Mouse (Mus musculus) heart, embryonic 12.5 days (tissue): ENCODE measurements around the gene Crls1. TPM values are rescaled to one million over a fixed set of nuclear protein-coding genes. Genes with fewer than 3 reads are reported as not detected.

Experiments used
- ATAC-seq: fragments of 200-750 bp; cut with Nextera tagmentation; 2 replicates; pipeline ENCODE4 v1.8.0; 2017; ENCODE audit warnings: moderate TSS enrichment, moderate library complexity; ENCODE audit not compliant: insufficient number of reproducible peaks, low FRiP score
- H3K27ac ChIP-seq: fragments of 300-500 bp; sonication (generic); 2 replicates; pipeline ENCODE4 v1.5.1; 2016; ENCODE audit warnings: mild to moderate bottlenecking, moderate library complexity; ENCODE audit not compliant: poor library complexity, severe bottlenecking
- H3K27me3 ChIP-seq: fragments of 300-500 bp; sonication (generic); replicated peaks from 2 replicates; pipeline ENCODE4 v1.6.1; 2016; ENCODE audit warnings: mild to moderate bottlenecking, moderate library complexity
- H3K36me3 ChIP-seq: fragments of 300-500 bp; sonication (generic); 2 replicates; pipeline ENCODE4 v1.6.1; 2016; ENCODE audit warnings: mild to moderate bottlenecking, moderate library complexity
- H3K4me1 ChIP-seq: fragments of 300-500 bp; sonication (generic); replicated peaks from 2 replicates; pipeline ENCODE4 v1.6.1; 2016; ENCODE audit warnings: mild to moderate bottlenecking
- H3K4me2 ChIP-seq: fragments of 300-500 bp; sonication (generic); 2 replicates; pipeline ENCODE4 v1.6.1; 2016; ENCODE audit warnings: mild to moderate bottlenecking, moderate library complexity
- H3K4me3 ChIP-seq: fragments of 300-500 bp; sonication (generic); 2 replicates; pipeline ENCODE4 v1.5.1; 2016; ENCODE audit warnings: mild to moderate bottlenecking
- H3K9ac ChIP-seq: fragments of 300-500 bp; sonication (generic); 2 replicates; pipeline ENCODE4 v1.6.1; 2016; ENCODE audit warnings: mild to moderate bottlenecking, moderate library complexity
- H3K9me3 ChIP-seq: fragments of 300-500 bp; sonication (generic); replicated peaks from 2 replicates; pipeline ENCODE4 v1.6.1; 2016; ENCODE audit warnings: mild to moderate bottlenecking, moderate library complexity
- WGBS: fragments of 180-500 bp; shearing (Covaris S2); methylation state at CpG from one replicate; pipeline ENCODE4 v1.1.7; 2016; 5-methylcytosine and 5-hydroxymethylcytosine counted together
- polyA plus RNA-seq: library from polyadenylated mRNA; unstranded; fragments of >200 nt; fragmentation: Nextera tagmentation; extraction: Ambion mirVana; gene quantifications from 2 replicates; pipeline ENCODE4 v1.2.1, GENCODE M21; 2016

The Crls1 gene
- polyA plus RNA-seq, 1 experiment from 2014 or later: 23.6 TPM

- no peak overlapping the region for H3K4me2 ChIP-seq
- no peak overlapping the region for H3K9ac ChIP-seq
- H3K9me3 ChIP-seq: no peaks in the 10 kb centered on the region
- peaks cover 16% of the 10 kb centered on the region for H3K4me1 ChIP-seq
- no peak overlapping the region for H3K27ac ChIP-seq
- H3K27me3 ChIP-seq: peaks cover 10% of the 10 kb centered on the region
- ATAC-seq: no peak
- H3K4me3 ChIP-seq: no peak overlapping the region
- no peaks in the 10 kb centered on the region for H3K36me3 ChIP-seq
- 59% methylated on average over 7 of the region's 7 CpGs for WGBS
These were observed 38.8 kb downstream of the Crls1 start for GRCm38 (mm10) chr2:132885312-132885711.

- Histone ChIP-seq H3K9ac (no peak overlapping the region), H3K4me1 (no peaks in the 10 kb centered on the region), H3K9me3 (no peaks in the 10 kb centered on the region), H3K27me3 (no peaks in the 10 kb centered on the region), H3K4me2 (no peak overlapping the region), H3K4me3 (no peak overlapping the region), H3K27ac (no peak overlapping the region), H3K36me3 (no peaks in the 10 kb centered on the region)
- 75% methylated on average over 5 of the region's 5 CpGs for WGBS
- ATAC-seq: no peak
These were observed 47.4 kb downstream of the Crls1 start for GRCm38 (mm10) chr2:132893826-132894225.

- no peaks in the 10 kb centered on the region for H3K4me1 ChIP-seq
- H3K36me3 ChIP-seq: no peaks in the 10 kb centered on the region
- no peak overlapping the region for H3K4me2 ChIP-seq
- H3K9me3 ChIP-seq: no peaks in the 10 kb centered on the region
- ATAC-seq: no peak
- no peak overlapping the region for H3K4me3 ChIP-seq
- no peak overlapping the region for H3K9ac ChIP-seq
- H3K27me3 ChIP-seq: no peaks in the 10 kb centered on the region
- H3K27ac ChIP-seq: no peak overlapping the region
- 22% methylated on average over 1 of the region's 1 CpGs for WGBS
These were observed 51.7 kb downstream of the Crls1 start for GRCm38 (mm10) chr2:132898211-132898610.

DNA sequence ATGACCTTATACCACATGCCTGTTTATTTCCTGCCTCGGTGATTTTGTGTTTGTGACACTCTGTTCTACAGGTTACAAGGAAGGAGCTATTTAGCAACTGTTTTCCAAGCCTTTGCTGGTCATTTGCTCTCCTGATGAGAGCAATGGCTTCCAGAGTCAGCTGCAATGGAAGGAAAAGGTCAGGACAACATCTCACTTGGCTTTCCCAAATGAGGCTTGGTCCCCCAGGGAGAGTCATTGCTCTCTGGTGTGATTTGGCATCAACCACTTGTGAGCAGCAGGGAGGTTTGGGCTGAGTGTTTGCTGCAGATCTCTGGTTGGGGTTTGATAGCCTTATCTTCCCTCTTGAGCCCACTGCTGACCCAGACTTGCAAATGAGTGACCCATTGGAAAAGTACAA is 54.1 kb downstream of the Crls1 start:
- no peak overlapping the region for H3K4me2 ChIP-seq
- 68% methylated on average over 1 of the region's 1 CpGs for WGBS
- no peaks in the 10 kb centered on the region for H3K36me3 ChIP-seq
- no peaks in the 10 kb centered on the region for H3K9me3 ChIP-seq
- H3K27ac ChIP-seq: no peak overlapping the region
- no peak for ATAC-seq
- H3K4me3 ChIP-seq: no peak overlapping the region
- no peaks in the 10 kb centered on the region for H3K27me3 ChIP-seq
- H3K4me1 ChIP-seq: no peaks in the 10 kb centered on the region
- no peak overlapping the region for H3K9ac ChIP-seq

DNA sequence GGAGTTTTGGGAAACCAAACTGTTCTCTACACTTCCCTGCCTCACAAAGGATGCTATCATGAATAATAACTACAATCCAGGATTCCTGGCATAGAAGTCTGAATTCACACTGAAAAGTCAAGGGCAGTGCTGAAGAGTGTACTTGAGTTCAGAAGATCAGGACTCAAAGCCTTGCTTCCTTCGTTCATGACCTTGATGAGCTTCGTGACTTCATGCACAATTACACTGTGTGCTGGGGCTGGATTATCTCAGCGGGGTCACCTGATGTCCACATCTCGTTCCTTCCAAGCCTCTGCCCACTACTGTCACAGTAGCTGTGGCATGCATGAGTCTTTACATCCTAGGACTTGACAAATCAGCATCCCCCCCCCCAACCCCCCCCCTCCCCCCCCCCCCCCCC is 55.2 kb downstream of the Crls1 start:
- no peak for ATAC-seq
- H3K36me3 ChIP-seq: no peaks in the 10 kb centered on the region
- H3K9ac ChIP-seq: no peak overlapping the region
- H3K4me1 ChIP-seq: no peaks in the 10 kb centered on the region
- no peaks in the 10 kb centered on the region; the same call in 1 of the 2 replicates for H3K27me3 ChIP-seq
- WGBS: 50% methylated on average over 4 of the region's 4 CpGs
- no peak overlapping the region for H3K4me2 ChIP-seq
- no peaks in the 10 kb centered on the region for H3K9me3 ChIP-seq
- no peak overlapping the region for H3K27ac ChIP-seq
- no peak overlapping the region for H3K4me3 ChIP-seq

GRCm38 (mm10) chr2:132902056-132902455 is 55.6 kb downstream of the Crls1 start:
- Histone ChIP-seq H3K4me3 (no peak overlapping the region), H3K27ac (no peak overlapping the region), H3K27me3 (no peaks in the 10 kb centered on the region; the same call in 1 of the 2 replicates), H3K9ac (no peak overlapping the region), H3K36me3 (no peaks in the 10 kb centered on the region), H3K4me2 (no peak overlapping the region), H3K4me1 (no peaks in the 10 kb centered on the region), H3K9me3 (no peaks in the 10 kb centered on the region)
- ATAC-seq: no peak
- WGBS: 77% methylated on average over 3 of the region's 4 CpGs

GRCm38 (mm10) chr2:132903498-132903897 is 57.0 kb downstream of the Crls1 start:
- Histone ChIP-seq H3K9me3 (no peaks in the 10 kb centered on the region), H3K9ac (no peak overlapping the region), H3K4me1 (no peaks in the 10 kb centered on the region), H3K4me3 (no peak overlapping the region), H3K27me3 (no peaks in the 10 kb centered on the region; the same call in 1 of the 2 replicates), H3K27ac (no peak overlapping the region), H3K36me3 (no peaks in the 10 kb centered on the region), H3K4me2 (no peak overlapping the region)
- no peak for ATAC-seq
- 33% methylated on average over 3 of the region's 3 CpGs for WGBS

DNA sequence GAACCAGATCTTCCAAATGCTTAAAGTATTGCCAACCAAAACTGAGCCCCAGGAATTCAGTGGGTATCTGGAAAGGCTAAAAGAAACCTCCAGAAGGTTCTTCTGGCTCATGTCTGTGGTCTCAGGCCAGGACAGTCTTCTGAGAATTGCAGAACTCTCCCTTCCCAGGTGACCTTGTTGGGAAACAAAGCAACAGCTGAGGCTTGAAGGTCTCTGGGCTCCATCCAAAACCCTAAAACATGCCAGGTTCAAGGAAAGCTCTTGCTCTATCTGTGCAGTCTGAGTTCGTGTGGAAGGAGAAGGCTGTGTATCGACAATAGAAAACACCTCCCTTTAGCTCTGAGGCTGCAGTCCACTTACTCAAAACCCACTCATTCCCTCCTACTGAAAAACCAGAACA is 58.5 kb downstream of the Crls1 start:
- H3K27ac ChIP-seq: no peak overlapping the region
- no peaks in the 10 kb centered on the region for H3K36me3 ChIP-seq
- no peak for ATAC-seq
- H3K4me1 ChIP-seq: no peaks in the 10 kb centered on the region
- H3K27me3 ChIP-seq: no peaks in the 10 kb centered on the region; the same call in 1 of the 2 replicates
- WGBS: 62% methylated on average over 2 of the region's 2 CpGs
- no peak overlapping the region for H3K9ac ChIP-seq
- no peak overlapping the region for H3K4me3 ChIP-seq
- H3K9me3 ChIP-seq: no peaks in the 10 kb centered on the region
- no peak overlapping the region for H3K4me2 ChIP-seq

DNA sequence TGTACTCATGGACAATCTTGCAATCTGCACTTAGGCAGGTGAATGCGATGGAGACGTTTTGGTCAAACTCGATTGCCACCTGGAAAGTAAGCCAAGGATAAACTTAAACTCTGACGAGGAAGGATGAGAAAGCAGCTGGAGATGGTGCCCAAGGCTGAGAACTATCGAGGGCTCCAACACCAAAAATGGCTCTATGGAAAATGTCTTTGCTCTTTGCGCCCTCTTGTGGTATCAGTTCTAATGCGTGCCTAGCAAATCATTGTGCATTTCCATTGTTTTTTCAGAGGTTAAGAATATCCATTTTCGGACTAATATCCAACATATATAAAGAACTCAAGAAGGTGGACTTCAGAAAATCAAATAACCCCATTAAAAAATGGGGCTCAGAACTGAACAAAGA is 60.3 kb downstream of the Crls1 start:
- no peak overlapping the region for H3K27ac ChIP-seq
- no peak overlapping the region for H3K4me3 ChIP-seq
- 22% methylated on average over 8 of the region's 8 CpGs for WGBS
- H3K9me3 ChIP-seq: no peaks in the 10 kb centered on the region
- no peak overlapping the region for H3K9ac ChIP-seq
- no peak for ATAC-seq
- no peaks in the 10 kb centered on the region; the same call in 1 of the 2 replicates for H3K27me3 ChIP-seq
- H3K4me1 ChIP-seq: no peaks in the 10 kb centered on the region
- no peaks in the 10 kb centered on the region for H3K36me3 ChIP-seq
- H3K4me2 ChIP-seq: no peak overlapping the region

- 59% methylated on average over 1 of the region's 1 CpGs for WGBS
- no peaks in the 10 kb centered on the region for H3K36me3 ChIP-seq
- ATAC-seq: no peak
- no peak overlapping the region for H3K9ac ChIP-seq
- H3K9me3 ChIP-seq: no peaks in the 10 kb centered on the region
- no peak overlapping the region for H3K4me2 ChIP-seq
- H3K27me3 ChIP-seq: no peaks in the 10 kb centered on the region
- H3K4me1 ChIP-seq: 0 out of 2 replicates have a peak, but pooled peaks cover 3% of the 10 kb centered on the region
- H3K4me3 ChIP-seq: no peak overlapping the region
- no peak overlapping the region for H3K27ac ChIP-seq
These were observed 68.3 kb downstream of the Crls1 start for GRCm38 (mm10) chr2:132914785-132915184.
